ENCODE assay signal across 18 mouse cellular contexts in genomic region chr2:165510466-165510865, GRCm38 (mm10). TPM values are rescaled to one million over a fixed set of nuclear protein-coding genes. Genes with fewer than 3 reads are reported as not detected.
DNase-seq lines count a peak whose midpoint lies in the region; ATAC-seq and TF ChIP-seq lines count a peak whose summit lies in the region.
"Had no signal": no experiment of that assay in that cellular context is flagged by ENCODE, and none has a peak within 500 bp of the region (broad histone marks: within the 10 kb centered on the region; RNA-seq: fewer than 3 reads in every experiment).

No protein-coding gene starts in this region.

- H3K9me3 ChIP-seq in midbrain, embryonic 16.5 days (replicated peaks; ENCODE audit: control insufficient read depth, low read length, poor library complexity, severe bottlenecking) = no peaks in the 10 kb centered on the region
- H3K9me3 ChIP-seq: embryonic facial prominence, embryonic 12.5 days; forebrain, embryonic 12.5 days; heart, embryonic 12.5 days; hindbrain, embryonic 15.5 days had no signal

- peak; percentile 22; the same call in 1 of the 2 replicates for TF ChIP-seq POLR2A in cortical plate, adult 2 months (IDR thresholded peaks at IDR 0.05; ENCODE audit: extremely low read depth, insufficient read depth, low read length)

- 33% methylated on average over 5 of the region's 5 CpGs for WGBS in midbrain, embryonic 16.5 days

- H3K27ac ChIP-seq in left cerebral cortex, adult 2 months = peak overlapping the region; percentile 81
- H3K27ac ChIP-seq in cortical plate, adult 2 months (ENCODE audit: insufficient read depth, low read length) = no peak overlapping the region
- H3K27ac ChIP-seq in midbrain, embryonic 16.5 days (ENCODE audit: low read length) = no peak overlapping the region
- H3K27ac ChIP-seq: embryonic facial prominence, embryonic 12.5 days; forebrain, embryonic 12.5 days; hindbrain, embryonic 15.5 days had no signal

- no peak overlapping the region for H3K4me2 ChIP-seq in midbrain, embryonic 16.5 days (ENCODE audit: low read length)
- H3K4me2 ChIP-seq: embryonic facial prominence, embryonic 12.5 days; forebrain, embryonic 12.5 days; heart, embryonic 12.5 days; hindbrain, embryonic 15.5 days had no signal

- H3K36me3 ChIP-seq in midbrain, embryonic 16.5 days (ENCODE audit: control insufficient read depth, insufficient read depth, low read length) = no peaks in the 10 kb centered on the region
- H3K36me3 ChIP-seq: forebrain, embryonic 12.5 days; hindbrain, embryonic 15.5 days had no signal

- POLR2A ChIA-PET in Patski (lab: Charles Lee) = no interaction called here

- no peak overlapping the region for H3K4me3 ChIP-seq in left cerebral cortex, adult 2 months
- no peak overlapping the region for H3K4me3 ChIP-seq in cortical plate, adult 2 months (ENCODE audit: insufficient read depth, low read length)
- H3K4me3 ChIP-seq in midbrain, embryonic 16.5 days (ENCODE audit: low read depth, low read length) = no peak overlapping the region
- H3K4me3 ChIP-seq: embryonic facial prominence, embryonic 12.5 days; forebrain, embryonic 12.5 days; heart, embryonic 12.5 days; hindbrain, embryonic 15.5 days had no signal

- no peak for TF ChIP-seq CTCF in left cerebral cortex, adult 2 months (IDR thresholded peaks at IDR 0.05)
- TF ChIP-seq CTCF in Patski (IDR thresholded peaks at IDR 0.05) = no peak
- TF ChIP-seq CTCF in cortical plate, adult 2 months (IDR thresholded peaks at IDR 0.05; ENCODE audit: extremely low read depth, insufficient read depth, low read length) = no peak

- CTCF ChIA-PET in Patski (lab: Charles Lee) = interaction anchor here (1.8 kb wide), 1 partner anchor 12 kb away, joined by 4 read pairs; no protein-coding TSS in a partner anchor

- peak; percentile 26 for ATAC-seq in Patski
- ATAC-seq in midbrain, embryonic 16.5 days = no peak
- ATAC-seq: forebrain, embryonic 16.5 days had no signal

- intact Hi-C loops in left cerebral cortex, adult 2 months (cut with DNase I) = no loop called here

- peaks cover 5% of the 10 kb centered on the region for H3K4me1 ChIP-seq in cortical plate, adult 2 months (ENCODE audit: control insufficient read depth, insufficient read depth, low read length)
- peaks cover 13% of the 10 kb centered on the region for H3K4me1 ChIP-seq in midbrain, embryonic 16.5 days (ENCODE audit: control insufficient read depth, insufficient read depth, low read length)

- in situ Hi-C loops in Patski (cut with MboI; ENCODE audit: low pct_unique_long_range_greater_than_20kb) = no loop called here

- H3K9ac ChIP-seq in midbrain, embryonic 16.5 days (ENCODE audit: low read depth, low read length) = no peak overlapping the region
- H3K9ac ChIP-seq: embryonic facial prominence, embryonic 12.5 days; forebrain, embryonic 12.5 days; heart, embryonic 12.5 days; hindbrain, embryonic 15.5 days had no signal

- DNase-seq in left cerebral cortex, adult 2 months (ENCODE audit: extremely low spot score in 1 of 2, low spot score in 2 of 2) = no peak
- DNase-seq in left cerebral cortex, adult 11 months (ENCODE audit: low spot score) = no peak
- no peak for DNase-seq in Patski (ENCODE audit: low read depth, low spot score)
- peak; percentile 27 for DNase-seq in right cerebral cortex, postnatal 14 days
- no peak for DNase-seq in gastrocnemius, postnatal 4 days (ENCODE audit: low spot score in 2 of 2)
- no peak for DNase-seq in embryo, embryonic 11 days
- DNase-seq: adrenal gland, postnatal 10 days; cerebellum, adult 11-12 months; cerebellum, adult 9-11 months; cerebellum, postnatal 36 days; gastrocnemius, postnatal 14 days had no signal

- no peaks in the 10 kb centered on the region for H3K27me3 ChIP-seq in Patski
- no peaks in the 10 kb centered on the region for H3K27me3 ChIP-seq in midbrain, embryonic 16.5 days (ENCODE audit: control insufficient read depth, insufficient read depth, low read depth, low read length)
- H3K27me3 ChIP-seq: embryonic facial prominence, embryonic 12.5 days; forebrain, embryonic 12.5 days; hindbrain, embryonic 15.5 days had no signal

RNA-seq across cellular contexts. Expression of gene Slc2a10, which starts 6.9 kb away (rescaled TPM):
- 1 to 10 TPM; 1.2 TPM for total RNA-seq in left cerebral cortex, adult 2 months (2021)
- polyA plus RNA-seq in Patski (2021) = not detected
- 1.4 and 1.7 TPM in 2 replicates for polyA plus RNA-seq in cortical plate, adult 2 months (2012; rRNA removed)
- 1.7 and 1.9 TPM in 2 replicates for polyA plus RNA-seq in midbrain, embryonic 16.5 days (2015; fragmentation: Nextera tagmentation; extraction: Ambion mirVana)
- 1 to 10 TPM; 5.3 to 5.4 TPM for total RNA-seq in gastrocnemius, postnatal 4 days (2021)

RNA-seq across cellular contexts. Expression of gene Trp53rka, which starts 17.3 kb away (rescaled TPM):
- total RNA-seq in left cerebral cortex, adult 2 months (2021) = 10 to 100 TPM; 21.5 to 22.0 TPM
- 17.1 TPM for polyA plus RNA-seq in Patski (2021)
- polyA plus RNA-seq in cortical plate, adult 2 months (2012; rRNA removed) = 25.2 and 26.5 TPM in 2 replicates
- 39.4 and 41.7 TPM in 2 replicates for polyA plus RNA-seq in midbrain, embryonic 16.5 days (2015; fragmentation: Nextera tagmentation; extraction: Ambion mirVana)
- total RNA-seq in gastrocnemius, postnatal 4 days (2021) = 10 to 100 TPM; 11.9 to 13.5 TPM

RNA-seq across cellular contexts. Expression of gene Slc13a3, which starts 37.4 kb away (rescaled TPM):
- total RNA-seq in left cerebral cortex, adult 2 months (2021) = 10 to 100 TPM; 12.0 to 18.6 TPM
- polyA plus RNA-seq in Patski (2021) = 0.05 TPM
- polyA plus RNA-seq in cortical plate, adult 2 months (2012; rRNA removed) = 14.0 and 16.0 TPM in 2 replicates
- polyA plus RNA-seq in midbrain, embryonic 16.5 days (2015; fragmentation: Nextera tagmentation; extraction: Ambion mirVana) = 8.4 and 10.6 TPM in 2 replicates
- 1 to 10 TPM in 1 of 2 experiments, under 1 TPM in 1; 0.44 to 1.2 TPM for total RNA-seq in gastrocnemius, postnatal 4 days (2021)
